Mouse (Mus musculus): ENCODE results near the gene Lhx6.

- TF ChIP-seq CTCF (IDR thresholded peaks at IDR 0.05; ENCODE audit: low read depth) (no peak), EP300 (IDR thresholded peaks at IDR 0.05; ENCODE audit: low read depth) (no peak)
These were observed 7.4 kb upstream of the Lhx6 start for GRCm38 (mm10) chr2:36112632-36113031.

Measured in liver, embryonic 14.5 days (tissue).